Mouse (Mus musculus) neural tube, embryonic 14.5 days (tissue): ENCODE measurements around the gene Arpc1a. TPM values are rescaled to one million over a fixed set of nuclear protein-coding genes. Genes with fewer than 3 reads are reported as not detected.
"Not testable (repeated sequence)": the region's sequence is repeated elsewhere in the genome, so short reads cannot be mapped to it uniquely, and the experiment has no call there.

Experiments
- ATAC-seq: fragments of 200-750 bp; cut with Nextera tagmentation; 2 replicates; pipeline ENCODE4 v1.8.0; 2017; ENCODE audit warnings: low read depth, mild to moderate bottlenecking, moderate TSS enrichment, moderate library complexity
- H3K27ac ChIP-seq: fragments of 300-500 bp; sonication (generic); 2 replicates; pipeline ENCODE4 v1.5.1; 2014; ENCODE audit warnings: low read depth, mild to moderate bottlenecking, control low read depth, low read length, moderate library complexity, mixed read lengths
- H3K27me3 ChIP-seq: fragments of 300-500 bp; sonication (generic); 2 replicates; pipeline ENCODE4 v1.6.1; 2014; ENCODE audit warnings: low read length; ENCODE audit not compliant: control insufficient read depth, insufficient read depth
- H3K36me3 ChIP-seq: fragments of 300-500 bp; sonication (generic); 2 replicates; pipeline ENCODE4 v1.6.1; 2014; ENCODE audit warnings: low read length, mixed read lengths; ENCODE audit not compliant: control insufficient read depth, insufficient read depth
- H3K4me1 ChIP-seq: fragments of 300-500 bp; sonication (generic); 2 replicates; pipeline ENCODE4 v1.6.1; 2014; ENCODE audit warnings: low read length; ENCODE audit not compliant: control insufficient read depth, insufficient read depth
- H3K4me2 ChIP-seq: fragments of 300-500 bp; sonication (generic); 2 replicates; pipeline ENCODE4 v1.6.1; 2014; ENCODE audit warnings: mild to moderate bottlenecking, low read depth, low read length, control low read depth
- H3K4me3 ChIP-seq: fragments of 300-500 bp; sonication (generic); 2 replicates; pipeline ENCODE4 v1.5.1; 2014; ENCODE audit warnings: low read depth, low read length, control low read depth, mixed read lengths
- H3K9ac ChIP-seq: fragments of 300-500 bp; sonication (generic); replicated peaks from 2 replicates; pipeline ENCODE4 v1.6.1; 2014; ENCODE audit warnings: low read depth, mild to moderate bottlenecking, control low read depth, low read length, mixed read lengths
- H3K9me3 ChIP-seq: fragments of 300-500 bp; sonication (generic); 2 replicates; pipeline ENCODE4 v1.6.1; 2016; ENCODE audit warnings: low read length; ENCODE audit not compliant: control insufficient read depth
- WGBS: fragments of 180-500 bp; shearing (Covaris S2); extraction: QIAGEN DNeasy Blood & Tissue Kit; methylation state at CpG from one replicate; pipeline ENCODE4 v1.1.7; 2014; 5-methylcytosine and 5-hydroxymethylcytosine counted together
- polyA plus RNA-seq: library from polyadenylated mRNA; unstranded; fragments of >200 nt; fragmentation: Nextera tagmentation; extraction: Ambion mirVana; gene quantifications from 2 replicates; pipeline ENCODE4 v1.2.1, GENCODE M21; 2014

Gene Arpc1a
- polyA plus RNA-seq, result 243 and 254 TPM in 2 replicates

- H3K4me3 ChIP-seq, result peak within 1 kb of the TSS; percentile 85
- peak within 1 kb of the TSS; percentile 92 for H3K9ac ChIP-seq
- H3K4me1 ChIP-seq, result peaks cover 9% of the 10 kb centered on the region
- ATAC-seq, result peak; percentile 98
- no peaks in the 10 kb centered on the region for H3K27me3 ChIP-seq
- no peaks in the 10 kb centered on the region for H3K36me3 ChIP-seq
- WGBS, result under 1% methylated on average over 54 of the region's 54 CpGs
- peak within 1 kb of the TSS; percentile 84 for H3K27ac ChIP-seq
- peak within 1 kb of the TSS; percentile 87 for H3K4me2 ChIP-seq
- no peaks in the 10 kb centered on the region for H3K9me3 ChIP-seq
These were observed at the start of gene Arpc1a, which contains the start of gene Kpna7 for GRCm38 (mm10) chr5:145083632-145084451. TSS of gene Arpc1a (plus strand) at chr5:145083830. TSS of gene Kpna7 (minus strand) at chr5:145084030.

DNA sequence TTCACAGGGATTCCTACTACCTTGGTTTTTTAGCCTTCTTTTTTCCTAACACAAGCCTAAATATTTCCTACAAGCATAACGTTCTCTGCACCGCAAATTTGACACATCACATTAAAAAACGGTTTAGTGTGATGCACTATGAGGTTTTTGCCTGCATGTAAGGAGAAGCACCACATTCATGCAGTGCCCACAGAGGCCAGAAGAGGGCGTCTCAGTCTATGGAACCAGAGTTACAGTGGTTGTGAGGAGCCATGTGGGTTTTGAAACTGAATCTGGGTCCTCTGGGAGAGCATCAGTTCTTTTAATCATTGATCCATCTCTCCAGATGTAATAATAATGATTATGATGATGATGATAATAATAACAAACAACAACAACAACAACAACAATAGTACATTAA is 42.0 kb upstream of the Arpc1a start:
- Histone ChIP-seq H3K9ac (no peak overlapping the region), H3K4me2 (no peak overlapping the region), H3K4me1 (no peaks in the 10 kb centered on the region), H3K4me3 (no peak overlapping the region), H3K36me3 (no peaks in the 10 kb centered on the region), H3K27ac (no peak overlapping the region), H3K27me3 (no peaks in the 10 kb centered on the region), H3K9me3 (no peaks in the 10 kb centered on the region)
- ATAC-seq, result no peak
- 45% methylated on average over 4 of the region's 4 CpGs for WGBS

DNA sequence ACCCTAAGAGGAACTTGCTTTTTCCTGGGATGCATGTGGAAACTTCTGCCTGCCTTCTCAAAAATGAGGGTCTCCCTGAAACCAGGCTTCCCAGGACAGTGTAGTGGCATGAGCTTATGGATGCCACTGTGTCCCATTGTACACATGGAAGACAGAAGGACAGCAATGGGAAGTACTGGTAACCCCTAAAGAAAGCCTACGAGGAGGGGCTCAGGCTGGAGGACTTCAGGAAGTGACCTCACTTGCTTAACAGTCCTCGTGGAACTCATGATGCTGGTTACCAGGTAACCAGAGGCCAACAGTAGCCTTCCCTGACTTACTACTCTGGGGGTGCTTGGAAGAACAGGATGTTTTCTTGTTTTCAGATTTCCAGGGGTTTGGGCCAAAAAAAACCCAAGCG is 40.9 kb upstream of the Arpc1a start, which contains the start of gene 1700018F24Rik:
Gene 1700018F24Rik (plus strand): TSS at position 301 of the 400 bp plus-strand sequence.
- not testable (repeated sequence) for H3K9me3 ChIP-seq, H3K4me1 ChIP-seq, H3K36me3 ChIP-seq, H3K9ac ChIP-seq, H3K27ac ChIP-seq, H3K4me3 ChIP-seq, H3K27me3 ChIP-seq, H3K4me2 ChIP-seq, ATAC-seq
- 89% methylated on average over 3 of the region's 3 CpGs for WGBS

DNA sequence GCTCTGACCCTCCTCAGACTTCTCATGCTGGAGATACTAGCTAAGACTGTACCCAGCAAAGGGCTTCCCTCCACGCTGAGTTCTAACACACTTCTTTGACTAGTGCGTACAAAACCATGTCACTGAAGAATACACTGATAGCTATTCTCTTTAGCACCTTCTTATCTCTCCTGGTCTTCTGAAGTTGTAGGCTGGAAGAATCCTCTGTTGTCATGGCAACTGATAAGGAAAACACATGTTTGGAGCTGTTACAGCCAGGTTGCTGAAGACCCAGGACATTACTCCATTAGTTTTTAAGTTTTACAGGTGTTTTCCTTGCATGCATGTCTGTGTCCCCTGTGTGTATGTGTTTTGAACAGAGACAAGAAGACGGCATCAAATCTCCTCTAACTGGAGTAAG is 29.4 kb upstream of the Arpc1a start:
- H3K4me2 ChIP-seq, ATAC-seq, H3K9me3 ChIP-seq, H3K27me3 ChIP-seq, H3K27ac ChIP-seq, H3K4me3 ChIP-seq, H3K9ac ChIP-seq, H3K4me1 ChIP-seq, H3K36me3 ChIP-seq: not testable (repeated sequence)
- 91% methylated on average over 3 of the region's 3 CpGs for WGBS

DNA sequence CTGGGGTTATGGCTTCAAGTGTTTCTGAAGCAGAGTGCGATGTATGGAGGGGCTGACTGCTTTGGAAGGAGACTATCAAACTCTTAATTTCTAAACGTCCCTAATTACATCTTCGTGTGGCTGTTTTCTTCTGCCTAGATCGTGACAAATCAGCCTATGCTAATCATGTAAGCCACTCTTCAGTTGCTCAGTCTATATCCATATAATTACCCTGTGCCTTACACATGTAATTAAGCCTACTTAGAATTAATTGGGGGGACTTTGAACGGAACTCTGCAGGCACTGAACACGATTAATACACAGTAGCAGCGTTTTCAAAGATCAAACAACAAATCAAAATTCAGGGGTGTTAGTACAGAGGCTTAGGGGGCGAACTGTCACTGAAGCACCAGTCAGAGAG is 25.7 kb upstream of the Arpc1a start:
- no peak overlapping the region for H3K27ac ChIP-seq
- no peak overlapping the region for H3K4me3 ChIP-seq
- no peak overlapping the region for H3K4me2 ChIP-seq
- H3K4me1 ChIP-seq, result no peaks in the 10 kb centered on the region
- no peaks in the 10 kb centered on the region for H3K27me3 ChIP-seq
- no peaks in the 10 kb centered on the region for H3K36me3 ChIP-seq
- no peak overlapping the region for H3K9ac ChIP-seq
- 76% methylated on average over 8 of the region's 8 CpGs for whole genome bisulfite sequencing
- no peaks in the 10 kb centered on the region for H3K9me3 ChIP-seq
- ATAC-seq, result no peak

DNA sequence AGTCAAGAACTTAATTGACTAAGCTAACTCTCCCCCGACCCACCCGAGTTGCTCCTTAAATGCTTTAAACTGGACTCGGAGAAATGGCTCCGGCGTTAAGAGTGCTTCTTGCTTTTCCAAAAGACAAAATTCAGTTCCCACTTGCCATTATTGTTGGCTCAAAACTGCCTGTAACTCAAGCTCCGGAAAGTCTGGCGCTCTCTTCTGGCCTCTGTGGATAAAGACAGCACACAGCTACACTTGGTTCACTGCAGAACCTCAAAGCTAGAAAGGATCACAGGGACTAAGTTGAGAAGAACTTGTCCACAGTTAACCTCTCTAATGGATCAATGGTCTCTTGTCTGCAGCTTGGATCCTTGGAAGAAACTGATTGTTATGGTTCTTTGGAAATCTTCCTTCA is 24.9 kb upstream of the Arpc1a start:
- H3K9me3 ChIP-seq, result no peaks in the 10 kb centered on the region
- 90% methylated on average over 7 of the region's 7 CpGs for WGBS
- H3K4me3 ChIP-seq, result no peak overlapping the region
- no peak overlapping the region for H3K27ac ChIP-seq
- no peak overlapping the region for H3K4me2 ChIP-seq
- no peaks in the 10 kb centered on the region for H3K4me1 ChIP-seq
- H3K36me3 ChIP-seq, result no peaks in the 10 kb centered on the region
- no peaks in the 10 kb centered on the region for H3K27me3 ChIP-seq
- H3K9ac ChIP-seq, result no peak overlapping the region
- no peak for ATAC-seq

GRCm38 (mm10) chr5:145059524-145059923 is 24.1 kb upstream of the Arpc1a start:
- Histone ChIP-seq H3K4me1 (no peaks in the 10 kb centered on the region), H3K36me3 (no peaks in the 10 kb centered on the region), H3K4me2 (no peak overlapping the region), H3K9me3 (no peaks in the 10 kb centered on the region), H3K9ac (no peak overlapping the region), H3K4me3 (no peak overlapping the region), H3K27me3 (no peaks in the 10 kb centered on the region), H3K27ac (no peak overlapping the region)
- no peak for ATAC-seq
- WGBS, result 74% methylated on average over 2 of the region's 2 CpGs

- Histone ChIP-seq H3K4me1 (no peaks in the 10 kb centered on the region), H3K9me3 (no peaks in the 10 kb centered on the region), H3K36me3 (no peaks in the 10 kb centered on the region), H3K4me3 (no peak overlapping the region), H3K9ac (no peak overlapping the region), H3K27me3 (no peaks in the 10 kb centered on the region), H3K4me2 (no peak overlapping the region), H3K27ac (no peak overlapping the region)
- 85% methylated on average over 1 of the region's 1 CpGs for WGBS
- ATAC-seq, result no peak
These were observed 18.8 kb upstream of the Arpc1a start for GRCm38 (mm10) chr5:145064765-145065340.

DNA sequence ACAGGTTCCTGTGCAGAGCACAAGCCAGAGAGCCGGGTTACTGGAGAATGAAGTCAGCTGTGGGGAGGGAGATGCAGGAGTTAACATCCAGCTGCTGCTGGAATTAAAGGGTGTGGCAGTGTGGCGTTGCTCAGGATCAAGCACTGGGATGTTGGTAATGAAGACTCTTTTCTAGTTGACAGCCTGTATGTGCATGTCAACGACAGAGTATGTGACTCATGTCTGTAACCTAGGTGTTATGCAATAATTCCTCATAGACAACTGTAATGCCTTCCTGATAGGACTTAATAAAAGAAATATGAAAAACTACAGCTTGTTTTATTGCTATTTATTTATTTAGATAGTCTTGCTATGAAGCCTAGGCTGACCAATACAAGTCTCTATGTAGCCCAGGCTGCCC is 14.8 kb upstream of the Arpc1a start:
- H3K9ac ChIP-seq, result no peak overlapping the region
- ATAC-seq, result no peak
- no peaks in the 10 kb centered on the region for H3K4me1 ChIP-seq
- H3K4me2 ChIP-seq, result no peak overlapping the region
- H3K36me3 ChIP-seq, result no peaks in the 10 kb centered on the region
- H3K9me3 ChIP-seq, result no peaks in the 10 kb centered on the region
- H3K27ac ChIP-seq, result no peak overlapping the region
- no peak overlapping the region for H3K4me3 ChIP-seq
- 66% methylated on average over 3 of the region's 3 CpGs for WGBS
- H3K27me3 ChIP-seq, result no peaks in the 10 kb centered on the region
